Mouse (Mus musculus): ENCODE measurements around the gene Klk9.

GRCm38 (mm10) chr7:43843801-43844200, 52.1 kb downstream of the Klk9 start:
- no peak for TF ChIP-seq CTCF (IDR thresholded peaks at IDR 0.05; ENCODE audit: low read depth)
- no peak for TF ChIP-seq EP300 (IDR thresholded peaks at IDR 0.05; ENCODE audit: low read depth)
